Comparison of ENCODE assay signal across 14 mouse cellular contexts in the genomic region with DNA sequence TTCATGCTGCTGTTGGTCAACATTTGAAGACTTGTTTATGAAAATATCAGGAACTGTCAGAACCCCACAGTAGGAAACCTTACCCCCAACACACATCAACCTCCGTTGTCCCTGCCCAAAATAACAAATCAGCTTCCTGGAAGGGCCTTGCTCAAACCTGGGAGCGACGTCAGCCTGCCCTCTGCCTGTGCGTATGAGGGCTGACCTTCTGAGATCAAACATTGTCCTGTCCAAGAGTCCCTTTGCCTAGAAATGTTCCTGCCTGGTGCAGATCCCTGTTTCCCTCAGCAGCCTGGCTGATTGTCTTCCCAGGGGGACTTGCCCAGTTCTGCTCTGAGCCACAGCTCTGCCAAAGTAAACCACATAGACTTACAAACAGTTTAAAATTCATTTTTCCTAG.
DNase-seq lines count a peak whose midpoint lies in the region; ATAC-seq lines count a peak whose summit lies in the region.
"Had no signal": no experiment of that assay in that cellular context is flagged by ENCODE, and none has a peak within 500 bp of the region (broad histone marks: within the 10 kb centered on the region; RNA-seq: fewer than 3 reads in every experiment).

No protein-coding gene starts in this region.

- 72% methylated on average over 4 of the region's 4 CpGs for WGBS in neural tube, embryonic 15.5 days

- H3K9ac ChIP-seq in neural tube, embryonic 15.5 days (replicated peaks): no peak overlapping the region
- H3K9ac ChIP-seq: embryonic facial prominence, embryonic 12.5 days; liver, embryonic 13.5 days; midbrain, embryonic 15.5 days had no signal

- no peak for ATAC-seq in neural tube, embryonic 15.5 days (ENCODE audit: low FRiP score)
- ATAC-seq: intestine, postnatal 0 days; midbrain, embryonic 15.5 days had no signal

- intact Hi-C loops in left cerebral cortex, postnatal 36 days (cut with DNase I): no loop called here

- H3K27ac ChIP-seq in neural tube, embryonic 15.5 days (replicated peaks): 0 out of 2 replicates have a peak overlapping the region, but pooled peaks have one; percentile 72
- H3K27ac ChIP-seq: embryonic facial prominence, embryonic 12.5 days; liver, embryonic 13.5 days had no signal

- peak; percentile 61 for DNase-seq in adrenal gland, postnatal 14 days
- DNase-seq in adrenal gland, postnatal 4 days (ENCODE audit: low spot score in 2 of 2): no peak
- peak; percentile 7 for DNase-seq in kidney, adult 18-20 months
- no peak for DNase-seq in kidney, adult 8-10 months
- DNase-seq in neural tube, embryonic 10.5 days (ENCODE audit: extremely low spot score, low spot score): no peak
- no peak for DNase-seq in left cerebral cortex, postnatal 36 days (ENCODE audit: low spot score in 2 of 2)
- DNase-seq in right cerebral cortex, postnatal 25 days: no peak
- DNase-seq: cerebellum, adult 8-10 months; liver, embryonic 13.5 days had no signal

- no peak overlapping the region for H3K4me2 ChIP-seq in neural tube, embryonic 15.5 days
- H3K4me2 ChIP-seq: embryonic facial prominence, embryonic 12.5 days; liver, embryonic 13.5 days; midbrain, embryonic 15.5 days had no signal

- H3K27me3 ChIP-seq in neural tube, embryonic 15.5 days (replicated peaks): no peaks in the 10 kb centered on the region
- H3K27me3 ChIP-seq: embryonic facial prominence, embryonic 12.5 days; liver, embryonic 13.5 days; midbrain, embryonic 15.5 days had no signal

- peaks cover 28% of the 10 kb centered on the region for H3K4me1 ChIP-seq in neural tube, embryonic 15.5 days
- H3K4me1 ChIP-seq: liver, embryonic 13.5 days had no signal

- H3K36me3 ChIP-seq in neural tube, embryonic 15.5 days: no peaks in the 10 kb centered on the region
- H3K36me3 ChIP-seq: embryonic facial prominence, embryonic 12.5 days; G1E; liver, embryonic 13.5 days; midbrain, embryonic 15.5 days had no signal

- H3K4me3 ChIP-seq in neural tube, embryonic 15.5 days (replicated peaks): no peak overlapping the region
- H3K4me3 ChIP-seq: embryonic facial prominence, embryonic 12.5 days; liver, embryonic 13.5 days; midbrain, embryonic 15.5 days had no signal

- no peaks in the 10 kb centered on the region for H3K9me3 ChIP-seq in neural tube, embryonic 15.5 days (replicated peaks)
- H3K9me3 ChIP-seq: embryonic facial prominence, embryonic 12.5 days; G1E; liver, embryonic 13.5 days; midbrain, embryonic 15.5 days had no signal

Comparison
In these comparisons a context has a peak if more than half of its experiments do, and no peak if none do; other contexts are left out.
1. DNase-seq: peak in adrenal gland, postnatal 14 days (single experiment) and kidney, adult 18-20 months (single experiment); none in adrenal gland, postnatal 4 days (0 of 2), kidney, adult 8-10 months (0 of 2), neural tube, embryonic 10.5 days (single experiment), left cerebral cortex, postnatal 36 days (0 of 2) and right cerebral cortex, postnatal 25 days (single experiment).